Mouse (Mus musculus) frontal cortex, adult (tissue): Measurements from ENCODE around the gene Tcf7l1.

Experiments
- ATAC-seq: cut with Nextera tagmentation; 2 replicates; pipeline ENCODE4 v1.9.2; 2017; ENCODE audit warnings: mild to moderate bottlenecking, moderate library complexity, mixed read lengths; ENCODE audit not compliant: low TSS enrichment

Tcf7l1 gene

DNA sequence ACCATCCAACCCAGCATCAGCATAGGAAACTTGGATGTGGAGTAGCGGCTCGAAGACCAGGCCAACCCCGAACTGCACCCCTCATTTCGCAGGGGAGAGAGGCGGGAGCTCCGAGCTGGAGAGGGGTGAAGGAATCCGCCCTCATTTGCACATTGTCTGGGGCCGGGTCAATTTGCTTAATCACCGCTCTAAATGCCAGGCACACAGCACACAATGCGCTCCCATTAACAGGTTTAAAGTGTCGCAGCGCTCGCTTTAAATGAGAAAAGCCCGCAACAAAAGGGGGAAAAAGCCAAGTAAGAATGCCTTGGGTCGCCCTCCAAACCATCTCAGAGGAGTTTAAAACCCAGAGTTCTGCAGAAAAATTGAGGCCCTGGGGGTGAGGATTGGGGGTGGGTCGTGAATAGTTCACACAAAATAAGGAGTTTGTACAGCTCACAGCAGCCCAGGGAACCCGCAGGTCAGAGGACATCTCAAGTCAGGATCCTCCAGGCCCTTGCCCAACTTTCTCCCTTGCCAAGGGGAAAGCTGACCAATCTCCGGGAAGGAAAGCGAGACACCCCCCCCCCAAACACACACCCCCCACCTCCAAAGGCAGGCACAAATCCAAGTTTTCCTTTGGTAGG is 1.6 kb downstream of the Tcf7l1 start:
- ATAC-seq: no peak

DNA sequence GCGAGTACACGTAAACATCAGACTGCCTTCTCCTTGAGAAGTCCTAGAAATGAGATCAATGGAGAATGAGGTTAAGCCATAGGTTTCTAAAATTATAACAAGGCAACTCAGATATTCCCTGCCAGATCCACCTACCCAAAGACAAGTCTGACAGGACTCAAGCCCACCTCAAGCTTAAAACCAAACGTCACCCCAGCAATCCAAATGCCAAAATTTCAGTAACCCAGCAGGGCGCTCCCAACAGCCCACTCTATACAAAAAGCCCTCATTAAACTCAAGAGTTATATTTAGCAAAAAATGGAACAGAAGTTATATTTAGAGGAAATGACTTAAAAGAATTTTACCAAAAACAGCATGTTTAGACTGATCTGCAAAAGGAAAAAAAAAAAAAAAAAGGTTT is 5.3 kb downstream of the Tcf7l1 start:
- ATAC-seq: peak; percentile 57; the same call in 1 of the 2 replicates

DNA sequence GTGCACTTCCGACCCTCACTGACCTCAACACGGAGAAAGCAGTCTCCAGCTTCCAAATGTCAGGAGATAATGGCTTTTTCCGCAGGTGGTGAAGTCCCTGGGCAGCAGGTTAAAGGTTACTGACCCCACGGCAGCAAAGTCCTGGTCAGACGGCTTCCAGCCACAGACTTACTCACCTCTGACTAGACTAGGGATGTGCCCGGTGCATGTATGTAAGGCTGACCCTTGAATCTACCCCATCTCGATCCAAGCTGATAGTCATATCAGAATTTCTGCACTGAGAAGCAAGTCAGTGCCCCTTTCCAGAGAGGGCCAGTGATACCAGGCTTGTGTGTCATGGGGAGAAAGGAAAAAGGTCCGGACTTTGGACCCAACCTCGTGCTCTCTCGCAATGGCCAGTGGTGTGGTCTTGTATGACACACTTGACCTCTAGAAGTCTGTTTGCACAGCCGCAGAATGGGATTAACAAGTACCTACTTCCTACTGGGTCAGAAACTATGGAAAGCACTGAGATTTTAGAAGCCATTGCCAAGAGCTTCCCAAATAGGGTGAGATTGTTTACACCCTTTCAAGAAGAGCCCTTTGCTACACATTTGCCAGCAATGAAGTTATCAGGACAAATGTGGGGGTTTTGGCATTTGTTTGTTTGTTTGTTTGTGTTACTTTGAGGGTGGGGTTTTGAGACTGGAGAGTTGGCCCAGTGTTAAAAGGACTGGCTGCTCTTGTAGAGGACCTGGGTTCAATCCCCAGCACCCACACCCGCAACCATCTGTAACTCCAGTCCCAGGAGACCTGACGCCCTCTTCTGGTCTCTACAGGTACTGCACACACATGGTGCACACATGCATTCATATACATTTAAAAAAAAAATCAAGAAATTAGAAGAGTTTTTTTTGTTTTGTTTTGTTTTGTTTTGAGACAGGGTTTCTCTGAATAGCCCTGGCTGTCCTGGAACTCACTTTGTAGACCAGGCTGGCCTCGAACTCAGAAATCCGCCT is 10.0 kb downstream of the Tcf7l1 start:
- no peak for ATAC-seq

DNA sequence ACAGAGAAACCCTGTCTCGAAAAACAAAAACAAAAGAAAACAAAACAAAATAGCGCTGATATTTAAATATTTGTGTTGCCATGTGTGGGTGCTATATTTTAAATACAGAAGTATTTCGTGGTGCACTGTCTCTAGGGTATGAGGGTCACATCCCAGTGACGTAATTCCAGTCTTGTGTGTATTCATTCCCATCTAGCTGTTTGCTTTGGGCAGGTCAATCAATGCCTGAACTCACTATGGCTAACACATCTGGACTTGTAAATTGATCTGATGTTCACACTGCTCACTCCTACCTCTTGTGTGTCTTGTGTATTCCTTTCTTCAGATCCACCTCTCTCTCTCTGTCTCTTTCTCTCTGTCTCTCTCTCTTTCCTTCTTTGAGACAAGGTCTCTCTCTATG is 11.8 kb downstream of the Tcf7l1 start:
- no peak for ATAC-seq

DNA sequence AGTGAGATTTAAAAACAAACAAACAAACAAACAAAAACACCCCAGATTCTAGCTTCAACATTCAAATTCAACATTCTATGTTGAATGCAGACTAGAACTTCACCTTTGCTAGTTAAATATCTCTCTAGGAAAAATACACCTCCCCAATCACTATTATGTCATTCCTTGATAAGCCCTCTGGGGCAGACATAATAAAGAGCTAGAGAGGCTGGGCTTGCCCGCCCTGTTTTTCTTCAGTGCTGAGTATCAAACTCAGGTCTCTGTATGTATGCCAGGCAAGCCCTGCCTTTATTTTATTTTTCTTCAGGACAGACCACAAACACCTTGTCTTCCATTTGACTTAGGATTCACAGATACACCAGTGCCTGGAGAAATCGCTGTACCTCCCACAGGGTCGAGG is 14.8 kb downstream of the Tcf7l1 start:
- no peak for ATAC-seq

DNA sequence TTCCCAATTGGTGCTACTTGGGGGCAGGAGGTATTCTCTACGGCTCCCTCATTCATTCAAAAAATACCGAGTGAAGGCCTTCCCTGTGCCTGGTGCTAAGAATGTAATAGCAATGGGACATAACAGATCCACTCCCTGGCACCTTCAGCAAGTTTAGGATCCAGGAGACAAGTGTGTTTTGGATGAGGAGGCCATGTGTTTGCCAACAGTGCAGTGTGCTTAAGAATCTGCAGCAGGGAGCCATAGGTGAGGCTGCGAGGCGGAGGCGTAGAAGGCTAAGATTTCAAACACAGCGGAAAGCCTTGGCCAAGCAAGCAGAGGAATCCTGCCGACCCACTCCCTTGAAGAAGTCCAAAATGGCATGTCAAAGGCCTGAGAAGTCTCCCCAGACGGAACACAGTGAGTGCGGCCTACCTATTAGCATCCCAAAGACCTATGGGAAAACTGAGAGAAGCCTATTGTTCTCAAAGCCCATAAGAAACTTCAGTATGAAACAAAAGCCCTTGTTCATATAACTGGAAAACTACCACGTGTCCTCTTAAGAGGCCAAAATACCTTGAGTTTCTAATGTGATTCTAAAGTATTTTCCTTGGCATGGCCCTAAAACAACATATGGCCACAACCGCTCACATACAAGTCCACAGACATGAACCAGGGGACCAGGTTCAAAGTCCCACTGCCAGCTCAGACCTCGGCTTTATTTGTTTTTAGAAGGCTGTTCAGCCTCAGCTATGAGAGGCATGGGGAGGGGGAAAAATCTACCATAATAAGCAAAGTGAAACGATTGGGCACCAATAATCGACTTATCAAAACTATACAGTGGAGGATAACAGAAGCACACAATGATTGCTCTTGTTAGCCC is 18.9 kb downstream of the Tcf7l1 start:
- no peak for ATAC-seq

DNA sequence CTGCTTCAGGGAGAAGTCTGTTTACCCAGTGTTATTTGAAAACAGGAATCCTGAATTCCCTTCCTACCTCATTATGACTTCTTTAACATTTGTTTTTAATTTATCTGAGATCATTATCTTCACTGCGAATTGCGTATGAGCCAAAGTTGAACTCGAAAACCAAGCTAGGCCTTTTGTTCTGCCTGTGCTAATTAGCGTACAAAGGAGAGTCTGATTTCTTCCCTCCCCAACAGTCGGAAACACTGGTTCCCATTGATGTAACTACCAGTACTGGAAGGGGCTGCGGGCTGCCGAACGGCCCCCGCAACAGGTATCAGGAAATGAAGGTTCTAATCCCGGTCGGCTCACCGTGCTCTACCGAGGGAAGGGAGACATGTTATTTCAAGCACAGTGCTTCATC is 19.7 kb downstream of the Tcf7l1 start:
- no peak for ATAC-seq

DNA sequence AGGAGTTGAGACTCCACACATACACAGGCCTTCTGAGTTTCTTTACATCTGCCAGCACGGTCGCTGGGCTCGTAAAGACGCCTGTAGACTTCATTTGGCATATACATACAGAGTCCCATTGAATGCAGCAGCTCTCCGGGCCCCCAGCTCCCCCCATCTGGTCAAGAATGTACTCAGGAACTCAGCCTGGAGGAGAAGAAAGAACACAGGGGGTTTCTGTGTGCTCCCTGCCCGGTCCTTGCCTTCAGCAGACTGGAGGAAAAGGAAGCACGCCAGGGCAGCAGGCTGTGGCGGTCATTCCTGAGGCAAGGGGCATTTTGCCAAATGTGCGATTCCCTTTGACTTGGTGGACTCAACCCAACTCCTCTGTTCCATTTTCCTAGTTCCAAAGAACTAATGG is 20.2 kb downstream of the Tcf7l1 start:
- no peak for ATAC-seq

DNA sequence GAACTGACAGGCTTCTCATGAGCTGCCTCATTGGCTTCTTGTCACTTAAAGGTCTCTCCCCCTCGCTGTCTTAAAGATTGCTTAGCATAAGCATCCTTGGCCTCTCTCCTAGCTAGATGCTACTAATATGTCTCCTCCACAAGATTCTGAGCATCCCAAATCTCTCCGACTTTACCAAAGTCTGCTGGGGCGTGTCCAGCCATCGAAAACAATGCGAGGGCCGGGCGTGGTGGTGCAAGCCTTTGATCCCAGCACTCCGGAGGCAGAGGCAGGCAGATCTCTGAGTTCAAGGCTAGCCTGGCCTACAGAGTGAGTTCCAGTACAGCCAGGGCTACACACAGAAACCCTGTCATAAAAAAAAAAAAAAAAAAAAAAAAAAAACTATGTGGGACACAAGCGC is 21.0 kb downstream of the Tcf7l1 start:
- ATAC-seq: no peak

DNA sequence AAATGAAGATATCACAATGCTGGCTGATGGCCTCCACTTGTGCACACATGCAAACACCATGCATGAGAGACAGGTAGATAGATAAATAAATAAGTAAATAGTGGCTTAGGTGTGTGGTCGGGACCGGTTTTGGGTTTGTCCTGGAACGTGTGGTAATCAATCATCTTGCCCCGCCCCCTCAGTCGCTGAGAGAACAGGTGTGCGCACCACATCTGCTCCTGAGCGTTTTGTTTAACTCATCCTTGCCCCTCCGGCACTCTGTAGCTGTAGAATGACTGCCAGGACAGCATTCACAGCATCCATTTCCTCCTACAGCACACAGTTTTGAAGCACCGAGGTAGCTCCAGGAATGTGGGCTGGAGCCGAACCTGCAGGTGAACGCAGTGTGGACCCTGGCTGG is 25.4 kb downstream of the Tcf7l1 start:
- ATAC-seq: no peak

DNA sequence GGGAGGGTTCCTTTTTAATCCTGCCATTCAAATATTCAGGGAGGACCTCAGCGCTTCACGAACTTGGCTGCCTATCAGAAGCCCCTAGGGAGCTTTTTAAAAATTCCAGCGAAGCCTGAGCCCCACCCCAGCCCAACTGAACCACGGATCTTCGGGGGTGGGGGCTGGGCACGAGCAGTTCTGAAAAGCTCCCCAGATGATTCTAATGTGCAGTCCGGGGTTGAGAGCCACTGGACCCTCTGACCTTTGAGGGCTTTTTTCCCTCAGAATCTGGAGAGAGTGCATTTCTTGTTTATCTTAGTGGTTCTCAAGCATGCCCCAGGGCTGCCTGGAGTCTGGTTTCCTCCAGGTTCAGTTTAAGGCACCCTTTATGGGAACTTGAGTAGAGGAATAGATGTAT is 27.4 kb downstream of the Tcf7l1 start:
- ATAC-seq: no peak

DNA sequence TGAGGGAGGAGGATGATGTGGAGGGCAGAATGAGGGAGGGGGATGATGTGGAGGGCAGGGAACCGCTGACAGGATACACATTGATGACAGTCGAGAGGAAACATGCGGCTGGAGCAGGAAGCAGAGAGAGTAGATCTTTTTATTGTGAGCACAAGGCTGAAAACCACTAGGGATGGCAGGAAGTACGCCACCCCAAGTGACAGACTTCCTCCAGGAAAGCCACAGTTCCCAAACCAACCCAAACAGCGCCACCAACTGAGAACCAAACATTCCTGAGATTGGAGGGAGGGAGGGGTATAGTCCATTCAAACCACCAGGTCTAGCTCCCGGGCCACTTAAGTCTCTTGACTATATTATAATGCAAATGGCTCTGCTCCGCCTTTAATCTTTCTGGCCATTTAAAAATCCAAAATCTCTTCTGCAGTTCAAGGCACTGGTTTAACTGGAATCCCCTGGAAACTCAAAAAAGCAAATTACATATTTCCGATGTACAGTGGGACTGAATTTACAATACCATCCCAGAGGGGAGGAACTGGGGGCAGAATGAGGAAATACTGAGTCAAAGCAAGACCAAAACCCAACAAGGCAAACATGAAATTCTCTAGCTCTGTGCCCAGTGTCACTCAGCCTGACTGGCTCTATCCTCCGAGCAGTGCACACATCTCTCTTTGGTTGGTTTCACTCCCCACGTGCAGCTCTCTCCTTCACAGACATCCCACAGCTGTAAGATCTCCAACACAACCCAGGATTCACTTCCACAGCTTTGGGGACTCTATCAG is 30.6 kb downstream of the Tcf7l1 start:
- no peak for ATAC-seq

DNA sequence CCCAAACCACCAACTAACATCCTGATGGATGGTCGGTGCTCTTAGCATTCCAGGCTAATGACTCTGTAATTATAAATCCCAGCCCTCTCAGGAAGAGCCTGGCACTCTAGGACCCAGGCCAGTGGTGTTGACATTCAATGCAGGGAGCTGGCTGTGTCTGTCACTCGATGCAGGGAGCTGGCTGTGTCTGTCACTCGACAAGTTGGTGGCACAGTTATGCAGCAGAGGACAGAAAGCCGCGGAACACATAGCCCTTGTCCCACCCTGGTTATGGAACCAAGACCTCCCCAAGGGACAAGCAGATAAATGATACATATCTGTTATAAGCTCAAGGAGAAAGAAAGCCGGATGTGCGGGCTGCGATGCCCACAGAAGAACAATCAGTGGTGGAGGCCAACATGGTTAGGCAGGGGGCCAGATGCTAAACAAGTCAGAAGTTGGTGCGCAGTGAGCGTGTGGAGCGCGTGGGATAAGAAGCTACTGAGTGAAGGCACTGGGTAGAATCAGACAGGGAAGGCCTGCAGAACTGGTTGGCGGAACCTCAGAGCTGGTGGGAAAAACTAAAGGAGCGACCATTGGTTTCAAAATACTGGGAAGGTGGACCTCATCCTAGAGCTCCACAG is 33.7 kb downstream of the Tcf7l1 start:
- ATAC-seq: no peak

DNA sequence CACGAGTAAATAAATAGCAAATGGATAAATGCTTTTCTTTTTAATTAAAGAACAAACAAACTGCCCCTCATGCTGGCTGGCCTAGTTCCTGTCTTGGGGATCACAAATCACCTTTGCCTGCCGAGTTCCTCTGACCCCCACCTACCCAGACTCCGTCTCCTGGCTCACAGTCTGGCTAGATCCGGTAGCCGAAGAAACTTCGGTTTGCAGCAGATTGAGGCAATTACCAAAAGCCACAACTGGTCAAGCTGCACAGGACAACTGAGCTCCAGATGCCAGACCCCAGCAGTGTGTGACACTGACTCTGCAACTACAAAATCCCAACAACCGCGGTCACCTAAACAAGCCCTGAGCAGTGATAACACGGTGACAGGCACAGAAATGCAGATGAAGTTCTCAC is 34.8 kb downstream of the Tcf7l1 start:
- no peak for ATAC-seq

DNA sequence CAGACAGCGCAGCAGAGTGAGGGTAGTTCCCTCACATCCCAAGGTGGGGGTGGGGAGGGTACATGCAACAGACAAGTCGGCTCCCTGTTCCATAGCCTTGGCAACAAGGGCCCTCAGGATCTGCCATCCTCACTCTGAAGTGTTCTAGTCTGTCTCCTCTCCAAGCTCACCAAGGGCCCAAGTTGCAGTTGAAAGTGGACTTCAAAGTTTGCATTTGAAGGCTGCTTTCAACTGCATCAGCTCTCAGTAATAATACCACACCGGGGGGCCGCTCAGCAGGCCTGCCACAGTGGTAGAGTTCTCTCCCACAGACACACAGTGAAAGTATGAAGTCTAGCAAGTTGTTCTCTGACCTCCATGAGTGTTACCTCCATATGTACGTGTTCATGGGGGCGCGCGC is 35.3 kb downstream of the Tcf7l1 start:
- no peak for ATAC-seq

DNA sequence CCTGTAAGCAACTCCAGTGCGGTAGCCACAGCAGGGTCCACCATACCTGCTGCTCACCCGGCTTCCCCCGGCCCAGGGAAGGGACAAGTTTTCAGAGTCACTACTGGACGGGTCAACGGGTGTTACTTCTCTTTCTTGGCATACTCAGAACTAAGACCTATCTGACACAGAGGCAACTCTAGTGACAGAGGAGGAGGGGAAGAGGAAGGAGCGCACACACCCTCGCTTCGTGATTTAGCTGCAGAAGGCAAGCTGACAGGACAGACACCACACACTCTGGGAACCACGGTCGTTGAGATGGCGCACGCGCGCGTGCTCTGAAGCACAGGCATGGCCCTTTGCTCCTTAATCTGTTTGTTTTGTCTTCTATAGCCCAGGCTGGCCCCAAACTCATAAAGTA is 36.2 kb downstream of the Tcf7l1 start:
- ATAC-seq: no peak

DNA sequence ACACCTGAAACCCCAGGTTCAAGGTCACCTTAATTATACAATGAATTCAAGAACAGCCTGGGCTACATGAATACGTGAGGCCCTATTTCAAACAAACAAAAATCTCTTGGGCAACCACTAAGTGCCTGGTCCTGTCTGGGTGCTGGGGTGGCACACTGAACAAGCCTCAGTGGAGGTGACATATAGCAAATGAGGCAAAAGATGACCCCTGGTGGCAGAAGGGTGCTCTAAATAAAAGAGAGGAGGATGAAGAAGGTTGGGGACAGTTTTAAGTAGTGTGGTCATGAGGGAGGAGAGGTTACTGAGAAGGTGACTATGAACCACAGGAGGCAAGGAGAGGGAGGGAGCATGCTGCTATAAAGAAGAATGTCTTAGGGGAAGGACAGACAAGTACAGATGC is 37.8 kb downstream of the Tcf7l1 start:
- ATAC-seq: no peak

DNA sequence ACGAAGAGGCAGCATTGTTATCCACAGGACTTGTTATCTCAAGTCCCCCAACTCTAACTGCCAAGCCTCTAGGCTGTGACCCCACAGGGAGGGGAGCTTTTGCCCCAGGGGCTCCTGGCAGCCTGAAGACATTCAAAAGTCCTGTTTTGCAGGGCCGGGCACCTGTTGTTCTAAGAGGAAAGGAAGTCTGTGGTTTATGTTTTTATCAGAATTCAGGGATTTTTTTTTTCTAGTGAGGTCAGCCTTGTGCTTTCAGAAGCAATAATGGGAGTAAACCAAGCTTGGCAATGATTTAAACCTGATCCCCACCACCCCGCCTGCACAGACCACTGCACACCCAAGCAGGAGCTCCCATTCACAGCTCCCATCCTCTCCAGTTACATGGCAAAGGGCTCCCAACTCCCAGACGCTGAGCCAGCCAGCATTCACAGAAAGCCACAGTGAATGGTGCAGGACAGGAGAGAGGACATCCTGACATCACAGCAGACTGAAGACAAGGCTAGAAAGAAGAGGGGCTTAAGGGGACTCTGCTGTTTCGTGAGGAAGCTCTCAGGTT is 40.1 kb downstream of the Tcf7l1 start:
- no peak for ATAC-seq

DNA sequence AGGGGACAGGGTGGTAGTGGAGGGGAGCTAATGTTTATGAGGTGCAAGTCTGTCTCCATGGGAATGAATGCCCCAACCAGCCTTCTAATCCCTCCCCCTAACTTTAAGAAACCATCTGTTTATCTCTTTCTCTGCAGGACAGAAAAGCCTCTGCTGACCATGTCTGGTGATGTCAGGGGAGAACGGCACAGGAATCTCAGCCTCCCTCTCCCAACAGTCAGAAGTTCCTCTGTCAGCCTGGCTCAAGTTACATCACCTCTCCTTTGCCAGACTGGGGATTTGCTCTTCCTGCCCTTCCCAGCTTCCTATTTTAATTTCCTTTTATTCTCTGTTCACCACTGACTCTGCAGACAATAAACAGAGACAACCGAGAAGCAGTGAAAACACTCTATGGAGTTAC is 40.6 kb downstream of the Tcf7l1 start:
- no peak for ATAC-seq

DNA sequence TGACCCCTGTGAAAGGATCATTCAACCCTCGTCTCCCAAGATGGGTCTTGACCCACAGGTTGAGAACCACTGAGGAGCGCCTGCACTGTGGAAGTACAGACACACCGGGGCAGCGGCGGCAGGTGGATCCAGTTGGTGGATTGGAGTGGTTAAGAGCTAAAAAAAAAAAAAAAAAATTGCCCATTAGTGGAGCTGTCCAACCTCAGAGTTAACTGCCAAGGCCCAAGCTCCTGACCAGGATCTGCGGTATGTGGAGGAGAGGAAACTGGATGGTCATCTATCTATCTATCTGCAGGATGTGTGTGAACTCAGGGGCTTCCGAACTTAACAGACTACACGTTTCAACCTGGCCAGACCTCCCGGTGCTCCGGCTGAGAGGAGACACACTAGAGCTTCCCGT is 41.2 kb downstream of the Tcf7l1 start:
- no peak for ATAC-seq

DNA sequence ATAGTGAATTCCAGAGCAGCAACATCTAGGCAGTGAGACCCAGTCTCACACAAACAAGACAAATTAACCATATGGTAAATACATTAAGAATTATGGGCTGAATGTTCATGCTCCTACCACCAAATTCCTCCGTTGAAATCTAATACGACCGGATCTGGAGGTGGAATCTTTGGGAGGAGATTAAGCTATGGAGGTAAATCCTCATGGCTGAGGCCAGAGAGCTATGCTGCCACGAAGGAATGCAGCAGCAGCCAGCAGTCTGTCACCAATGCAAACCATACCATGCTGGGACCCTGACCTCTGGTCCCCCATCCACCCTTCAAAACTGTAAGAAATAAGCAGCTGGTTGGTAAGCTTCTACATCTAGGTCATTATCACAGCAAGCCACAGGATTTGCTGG is 41.9 kb downstream of the Tcf7l1 start:
- ATAC-seq: no peak
